Mouse (Mus musculus) mesoderm, embryonic 11.5 days (tissue): Measurements from ENCODE around the gene Irak3.
"Not testable (repeated sequence)": the region's sequence is repeated elsewhere in the genome, so short reads cannot be mapped to it uniquely, and the experiment has no call there.

Experiments used
- DNase-seq: peaks from one replicate; pipeline ENCODE4 v3.0.0-alpha.2; 2012; ENCODE audit warnings: low read depth, low spot score

Irak3 gene

DNA sequence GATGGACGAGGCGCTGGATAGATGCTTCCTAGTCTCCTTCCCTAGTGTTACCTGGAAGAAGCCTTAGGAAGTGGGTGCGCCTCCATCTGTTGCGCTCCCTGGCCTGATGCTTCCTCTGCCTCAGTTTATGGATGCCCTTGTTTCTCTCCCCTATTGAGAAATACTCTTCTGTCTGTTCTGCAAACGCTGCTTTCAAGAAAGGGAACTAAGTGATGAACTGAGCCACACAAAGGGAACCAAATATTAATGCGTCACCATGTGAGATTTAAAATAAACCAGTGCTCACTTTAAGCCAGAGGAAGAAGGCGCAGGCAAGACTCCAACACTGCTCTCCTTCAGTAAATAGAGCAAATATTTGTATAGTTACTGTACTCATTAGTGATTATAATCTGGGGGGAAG lies 38.4 kb downstream of the Irak3 start:
- DNase-seq = no peak

DNA sequence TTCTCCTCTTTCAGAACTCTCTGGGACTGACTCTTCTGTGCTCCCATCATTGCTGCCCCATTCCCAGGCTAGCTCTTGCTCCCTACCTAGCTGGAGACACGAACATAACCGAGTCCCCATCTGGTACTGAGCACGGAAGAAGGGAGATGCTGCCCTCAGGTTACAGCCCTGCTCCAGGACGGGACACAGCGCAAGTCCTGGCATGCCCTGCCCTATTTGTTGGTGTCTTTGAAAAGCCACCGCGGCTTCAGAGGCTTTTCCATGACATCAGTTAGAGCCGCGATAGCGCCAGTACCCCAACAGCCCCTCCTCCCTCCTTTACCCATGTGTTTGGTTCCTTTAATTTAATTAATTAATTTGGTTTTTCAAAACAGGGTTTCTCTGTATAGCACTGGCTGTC lies 39.1 kb downstream of the Irak3 start:
- DNase-seq = no peak

DNA sequence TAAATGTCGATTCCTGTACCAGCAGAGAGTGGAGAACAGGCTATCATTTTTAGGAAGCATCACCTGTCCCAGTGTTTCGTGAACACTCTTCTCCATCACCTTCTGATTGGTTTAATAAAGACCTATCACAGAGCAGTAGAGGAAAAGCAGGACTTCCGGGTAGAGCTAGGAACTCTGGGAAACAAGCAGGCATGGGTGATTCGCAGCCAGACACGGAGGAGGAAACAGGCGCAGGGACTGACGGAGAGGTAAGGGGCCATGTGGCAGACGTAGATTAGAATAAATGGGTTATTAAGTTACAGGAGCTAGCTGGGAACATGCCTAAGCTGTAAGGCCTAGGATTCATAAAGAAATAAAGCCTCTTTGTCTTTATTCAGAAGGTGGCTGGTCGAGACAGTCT lies 41.4 kb downstream of the Irak3 start:
- no peak for DNase-seq

- no peak for DNase-seq
Measured at GRCm38 (mm10) chr10:120153911-120154310, 48.0 kb downstream of the Irak3 start.

DNA sequence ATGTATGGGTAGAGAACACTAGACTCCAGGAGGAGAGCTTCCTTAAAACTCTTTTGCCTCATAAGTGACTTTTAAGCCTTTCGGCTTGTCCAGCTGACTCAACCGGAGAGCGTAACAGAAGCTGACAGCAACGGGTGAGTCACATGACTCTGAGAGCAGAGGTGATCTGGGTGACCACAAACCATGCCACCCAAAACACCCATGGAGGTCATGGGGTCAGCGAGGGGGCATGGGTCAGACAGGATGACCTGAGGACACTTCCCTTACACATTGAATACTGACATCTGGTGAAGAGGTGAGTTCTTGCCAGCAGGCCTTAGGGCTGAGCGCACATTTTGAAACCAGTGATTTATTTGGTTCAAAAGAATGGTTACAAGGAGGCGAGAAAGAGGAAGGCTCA lies 50.3 kb downstream of the Irak3 start:
- no peak for DNase-seq

GRCm38 (mm10) chr10:120140916-120141516 lies 60.9 kb downstream of the Irak3 start:
- no peak for DNase-seq

DNA sequence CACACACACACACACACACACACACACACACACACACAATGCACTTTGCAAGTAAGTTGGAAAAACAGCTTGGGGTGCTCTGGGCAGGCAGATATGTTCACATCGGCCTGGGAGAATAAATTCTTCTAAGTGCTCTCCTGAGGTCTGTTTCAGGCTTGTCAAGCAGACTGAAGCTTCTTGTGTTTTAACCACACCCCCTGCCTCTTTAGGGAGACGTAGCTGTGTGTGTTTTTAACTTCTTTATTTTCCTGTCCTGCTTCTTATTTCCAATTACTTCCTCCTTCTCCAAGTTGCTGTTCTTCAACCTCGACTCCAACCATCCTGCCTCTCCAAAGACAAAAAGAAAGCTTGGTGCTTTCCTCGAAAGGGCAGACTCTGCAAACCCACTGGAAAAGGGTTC lies 61.7 kb downstream of the Irak3 start:
- DNase-seq = no peak

GRCm38 (mm10) chr10:120136020-120136562 lies 65.8 kb downstream of the Irak3 start:
- no peak for DNase-seq

- no peak for DNase-seq
Measured at GRCm38 (mm10) chr10:120133697-120134096, 68.2 kb downstream of the Irak3 start.

DNA sequence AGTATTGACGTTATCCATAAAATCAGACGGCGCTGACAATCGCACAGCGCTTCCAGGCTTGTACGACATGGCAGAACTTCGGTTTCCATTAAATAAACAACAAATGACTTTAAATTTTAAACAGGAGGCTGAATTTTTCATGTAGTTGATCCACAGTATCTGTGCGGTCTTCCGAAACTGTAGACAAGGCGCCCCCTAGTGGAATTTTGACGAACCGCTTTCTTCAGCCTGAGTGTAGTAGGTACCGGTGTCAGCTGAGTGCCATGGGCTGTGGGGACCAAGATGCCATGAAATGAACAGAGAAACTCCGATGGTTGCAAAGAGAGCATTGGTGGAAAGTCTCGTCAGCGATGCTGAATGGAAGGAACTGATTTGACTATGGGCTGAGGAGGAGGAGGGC lies 71.3 kb downstream of the Irak3 start:
- DNase-seq = peak; percentile 52

- DNase-seq = no peak
Measured at GRCm38 (mm10) chr10:120128601-120129277, 73.2 kb downstream of the Irak3 start.

DNA sequence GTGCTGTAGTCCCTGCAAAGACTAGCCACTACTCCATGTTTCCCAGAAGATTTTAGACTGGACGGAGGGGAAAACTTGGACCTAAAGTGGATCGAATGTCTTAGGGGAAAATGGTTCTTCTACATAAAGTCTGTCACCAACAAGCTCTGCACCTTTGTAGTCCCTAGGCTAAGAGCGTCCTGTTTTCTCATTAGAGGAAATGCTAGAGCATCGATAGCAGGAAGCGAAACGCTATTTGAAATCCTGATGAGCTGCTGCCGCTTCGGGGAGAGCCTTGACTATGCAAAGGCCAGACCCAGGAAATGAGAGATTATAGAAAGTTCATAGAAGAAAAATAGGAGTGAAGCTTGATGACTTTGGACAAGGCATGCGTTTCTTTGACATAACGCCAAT lies 76.5 kb downstream of the Irak3 start:
- DNase-seq = no peak

DNA sequence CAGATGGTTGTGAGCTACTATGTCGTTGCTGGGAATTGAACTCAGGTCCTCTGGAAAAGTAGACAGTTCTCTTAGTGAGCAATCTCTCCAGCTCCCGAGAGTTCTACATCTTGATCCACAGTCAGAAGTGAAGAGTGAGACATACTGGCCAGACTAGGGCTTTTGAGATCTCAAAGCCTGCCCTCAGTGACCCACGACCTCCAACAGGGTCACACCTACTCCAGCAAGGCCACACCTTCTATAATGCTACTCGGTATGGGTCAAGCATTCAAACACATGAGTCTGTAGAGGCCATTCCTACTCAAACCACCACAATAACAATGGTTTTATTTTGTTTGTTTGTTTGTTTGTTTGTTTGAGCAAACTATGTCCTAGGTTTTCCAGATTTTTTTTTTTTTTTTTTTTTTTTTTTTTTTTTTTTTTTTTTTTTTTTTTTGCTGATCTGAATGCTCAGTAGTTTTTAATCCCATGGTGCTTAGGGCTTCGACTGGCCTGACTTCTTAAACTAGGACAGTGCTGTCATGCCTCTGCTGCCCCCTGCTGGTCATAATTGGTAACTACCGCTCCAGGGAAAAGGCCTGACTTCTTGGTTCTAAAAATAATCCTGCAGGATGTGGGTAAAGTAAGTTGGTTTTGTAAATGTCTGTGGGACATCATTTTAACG lies 77.0 kb downstream of the Irak3 start:
- peak; percentile 84 for DNase-seq

DNA sequence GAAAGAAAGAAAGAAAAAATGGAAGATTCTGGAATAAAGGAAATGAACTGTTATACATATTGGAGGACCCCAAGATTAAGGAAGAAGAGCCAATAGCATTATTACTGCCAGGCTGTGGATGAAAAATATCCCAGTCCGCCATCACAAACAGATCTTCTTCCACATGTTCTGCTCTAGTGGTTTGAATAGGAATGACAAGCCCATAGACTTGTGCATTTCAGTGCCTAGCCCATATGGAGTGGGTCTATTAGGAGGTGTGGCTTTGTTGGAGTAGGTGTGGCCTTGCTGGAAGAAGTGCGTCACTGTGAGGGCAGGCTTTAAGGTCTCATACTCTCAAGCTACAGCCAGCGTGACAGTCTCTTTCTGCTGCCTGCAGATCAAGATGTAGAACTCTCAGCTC lies 78.2 kb downstream of the Irak3 start:
- no peak for DNase-seq

DNA sequence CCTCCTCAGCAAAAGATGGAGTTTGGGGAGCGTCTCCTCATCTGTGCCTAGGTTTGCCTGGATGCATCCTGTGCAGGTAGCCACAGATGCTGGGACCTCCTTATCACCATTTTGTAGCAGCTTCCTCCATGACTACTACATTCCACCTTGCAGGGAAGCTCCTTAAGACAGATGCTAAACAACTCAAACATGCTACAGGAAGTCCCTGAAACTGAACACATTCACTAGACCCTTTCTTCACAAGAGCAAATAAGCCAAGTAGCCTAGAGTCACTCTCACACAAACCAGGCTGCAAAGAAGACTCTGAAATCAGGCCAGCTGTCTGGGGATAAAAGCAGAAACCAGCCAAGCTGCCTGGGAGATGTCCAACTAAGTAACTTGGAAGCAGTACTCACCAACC lies 86.7 kb downstream of the Irak3 start:
- DNase-seq = no peak

DNA sequence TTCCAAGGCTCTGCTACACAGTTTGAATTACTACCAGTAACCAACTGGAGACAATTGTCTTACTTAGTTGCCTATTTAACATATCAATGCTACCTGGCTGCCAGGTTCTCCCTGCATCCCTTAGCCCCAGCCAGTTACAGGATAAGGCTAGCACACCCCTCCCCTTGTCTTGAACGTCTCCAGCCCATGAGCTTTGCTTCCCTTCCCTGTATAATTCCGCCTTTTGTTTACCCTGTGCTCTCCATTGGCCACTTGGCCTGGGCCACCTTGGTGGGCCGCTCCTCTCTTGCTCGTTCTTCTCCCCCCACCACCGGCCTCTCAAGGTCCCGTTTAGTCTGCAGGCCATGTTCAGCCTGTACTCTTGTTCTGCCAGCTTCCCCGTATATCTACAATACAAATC lies 87.4 kb downstream of the Irak3 start:
- DNase-seq = no peak

DNA sequence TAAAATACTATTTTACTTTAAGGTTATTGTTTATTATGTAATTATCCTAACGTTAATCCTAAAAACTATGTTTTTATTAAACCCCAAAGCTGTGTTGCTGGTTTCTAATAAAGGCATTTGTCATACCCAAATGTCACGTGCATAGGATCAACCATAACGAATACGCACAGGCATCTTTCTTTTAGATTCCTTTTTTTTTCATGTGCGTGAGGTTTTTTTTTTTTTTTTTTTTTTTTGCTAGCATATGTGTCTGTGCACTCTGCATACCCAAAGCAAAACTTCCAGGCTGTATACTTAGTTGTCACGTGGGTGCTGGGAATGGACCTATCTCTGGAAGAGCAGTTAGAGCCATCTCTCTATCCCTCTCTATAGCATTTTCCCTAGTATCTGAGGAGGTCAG lies 88.0 kb downstream of the Irak3 start:
- no peak for DNase-seq

- not testable (repeated sequence) for DNase-seq
Measured at GRCm38 (mm10) chr10:120113482-120113881, 88.4 kb downstream of the Irak3 start.

- DNase-seq = peak; percentile 96
Measured at GRCm38 (mm10) chr10:120112507-120113396, 89.2 kb downstream of the Irak3 start, which contains the start of gene Helb. Gene Helb (minus strand): TSS chr10:120112987.

DNA sequence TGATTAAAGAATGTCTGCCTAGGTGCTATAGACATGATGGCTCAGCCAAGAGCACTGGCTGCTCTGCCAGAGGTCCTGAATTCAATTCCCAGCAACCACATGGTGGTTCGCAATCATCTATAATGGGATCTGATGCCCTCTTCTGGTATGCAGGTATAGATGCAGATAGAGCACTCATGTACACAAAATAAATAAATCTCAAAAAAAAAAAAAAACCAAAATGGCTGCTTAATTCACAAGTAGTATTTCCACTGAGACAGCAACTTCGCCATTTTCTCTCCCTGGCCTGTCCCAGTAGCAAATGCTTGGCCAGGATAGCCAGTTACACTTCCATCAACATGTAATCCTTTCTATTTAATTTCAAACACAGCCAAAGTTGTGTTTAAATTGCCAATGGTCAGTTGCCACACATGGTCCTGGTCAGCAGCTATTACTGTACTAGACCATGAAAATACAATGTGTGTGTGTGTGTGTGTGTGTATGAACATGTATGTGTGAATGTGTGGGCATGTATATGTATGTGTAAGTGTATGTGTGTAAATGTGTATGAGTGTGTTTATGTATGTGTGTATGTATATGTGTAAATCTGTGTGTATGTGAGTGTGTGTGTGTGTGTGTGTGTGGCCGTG lies 90.1 kb downstream of the Irak3 start:
- no peak for DNase-seq

- DNase-seq = no peak
Measured at GRCm38 (mm10) chr10:120100806-120101205, 101.1 kb downstream of the Irak3 start.
